Comparison of ENCODE assay signal across 14 mouse cellular contexts in the genomic region with DNA sequence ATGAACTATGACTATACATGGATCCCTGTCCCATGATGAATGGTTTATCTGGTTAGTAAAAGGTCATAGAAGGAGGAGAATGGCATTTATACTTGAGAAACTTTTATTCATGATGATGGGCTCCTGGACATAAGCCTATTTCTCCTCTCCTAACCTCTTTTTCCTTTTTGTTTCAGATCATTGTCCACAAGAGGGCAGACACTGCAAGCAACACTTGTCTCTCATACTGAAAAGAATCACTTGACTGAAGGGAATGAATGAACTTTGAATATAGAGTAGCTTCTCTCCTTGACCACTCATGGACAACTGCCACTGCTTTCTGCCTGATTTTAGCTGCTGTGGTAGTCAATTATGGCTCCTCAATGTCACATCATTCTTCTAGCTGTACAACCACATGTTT. TPM values are rescaled to one million over a fixed set of nuclear protein-coding genes. Genes with fewer than 3 reads are reported as not detected.
DNase-seq lines count a peak whose midpoint lies in the region; ATAC-seq and TF ChIP-seq lines count a peak whose summit lies in the region.
"Had no signal": no experiment of that assay in that cellular context is flagged by ENCODE, and none has a peak within 500 bp of the region (broad histone marks: within the 10 kb centered on the region; RNA-seq: fewer than 3 reads in every experiment).

No protein-coding gene starts in this region.

- no peak overlapping the region for H3K4me2 ChIP-seq in kidney, postnatal 0 days (ENCODE audit: low read length)
- H3K4me2 ChIP-seq in kidney, embryonic 16.5 days (replicated peaks; ENCODE audit: low read depth, low read length) = no peak overlapping the region
- no peak overlapping the region for H3K4me2 ChIP-seq in midbrain, embryonic 14.5 days (ENCODE audit: low read length)
- H3K4me2 ChIP-seq in midbrain, embryonic 15.5 days = no peak overlapping the region
- H3K4me2 ChIP-seq in stomach, postnatal 0 days (replicated peaks; ENCODE audit: low read depth) = no peak overlapping the region
- H3K4me2 ChIP-seq: limb, embryonic 12.5 days; neural tube, embryonic 12.5 days had no signal

- peak; percentile 73 for TF ChIP-seq CTCF in kidney, postnatal 0 days (IDR thresholded peaks at IDR 0.05; ENCODE audit: low read depth)
- peak; percentile 62 for TF ChIP-seq CTCF in stomach, postnatal 0 days (IDR thresholded peaks at IDR 0.05; ENCODE audit: low read depth)

- H3K4me1 ChIP-seq in kidney, postnatal 0 days (replicated peaks; ENCODE audit: insufficient read depth, low read length) = no peaks in the 10 kb centered on the region
- no peaks in the 10 kb centered on the region for H3K4me1 ChIP-seq in kidney, embryonic 16.5 days (ENCODE audit: insufficient read depth, low read length)
- no peaks in the 10 kb centered on the region for H3K4me1 ChIP-seq in midbrain, embryonic 14.5 days (ENCODE audit: control insufficient read depth, insufficient read depth, low read length)
- H3K4me1 ChIP-seq in midbrain, embryonic 15.5 days = no peaks in the 10 kb centered on the region
- H3K4me1 ChIP-seq in stomach, postnatal 0 days (replicated peaks; ENCODE audit: control insufficient read depth, insufficient read depth) = no peaks in the 10 kb centered on the region
- H3K4me1 ChIP-seq: limb, embryonic 12.5 days; neural tube, embryonic 12.5 days had no signal

- no peak for TF ChIP-seq EP300 in stomach, postnatal 0 days (optimal IDR thresholded peaks at IDR 0.05)

- no peak overlapping the region for H3K27ac ChIP-seq in kidney, postnatal 0 days
- H3K27ac ChIP-seq in kidney, embryonic 16.5 days (ENCODE audit: low read length) = no peak overlapping the region
- H3K27ac ChIP-seq in midbrain, embryonic 14.5 days (replicated peaks; ENCODE audit: low read depth, low read length) = no peak overlapping the region
- H3K27ac ChIP-seq in midbrain, embryonic 15.5 days = no peak overlapping the region
- no peak overlapping the region for H3K27ac ChIP-seq in stomach, postnatal 0 days (replicated peaks)
- H3K27ac ChIP-seq: limb, embryonic 12.5 days; neural tube, embryonic 12.5 days had no signal

- no peaks in the 10 kb centered on the region for H3K9me3 ChIP-seq in kidney, postnatal 0 days (replicated peaks; ENCODE audit: low read length)
- no peaks in the 10 kb centered on the region for H3K9me3 ChIP-seq in kidney, embryonic 16.5 days (ENCODE audit: low read length)
- H3K9me3 ChIP-seq in midbrain, embryonic 14.5 days (ENCODE audit: control insufficient read depth, low read length) = no peaks in the 10 kb centered on the region
- no peaks in the 10 kb centered on the region for H3K9me3 ChIP-seq in midbrain, embryonic 15.5 days
- no peaks in the 10 kb centered on the region for H3K9me3 ChIP-seq in stomach, postnatal 0 days (ENCODE audit: control insufficient read depth, low read length)
- H3K9me3 ChIP-seq: limb, embryonic 12.5 days; neural tube, embryonic 12.5 days had no signal

- ATAC-seq in kidney, postnatal 0 days (replicated peaks; ENCODE audit: low FRiP score, low read depth) = no peak
- ATAC-seq in kidney, embryonic 16.5 days (ENCODE audit: low FRiP score, low TSS enrichment) = no peak
- ATAC-seq in midbrain, embryonic 14.5 days (ENCODE audit: low FRiP score, low TSS enrichment) = no peak
- ATAC-seq in midbrain, embryonic 15.5 days (replicated peaks) = no peak
- no peak for ATAC-seq in stomach, postnatal 0 days (ENCODE audit: low FRiP score, low TSS enrichment)

- no peak overlapping the region for H3K4me3 ChIP-seq in kidney, postnatal 0 days (replicated peaks; ENCODE audit: low read depth, low read length)
- no peak overlapping the region for H3K4me3 ChIP-seq in kidney, embryonic 16.5 days (ENCODE audit: low read length)
- H3K4me3 ChIP-seq in midbrain, embryonic 14.5 days (replicated peaks; ENCODE audit: low read depth, low read length) = no peak overlapping the region
- no peak overlapping the region for H3K4me3 ChIP-seq in midbrain, embryonic 15.5 days
- no peak overlapping the region for H3K4me3 ChIP-seq in stomach, postnatal 0 days (ENCODE audit: low read depth, low read length)
- H3K4me3 ChIP-seq: erythroblast, embryonic 14.5 days; limb, embryonic 12.5 days; neural tube, embryonic 12.5 days had no signal

- H3K9ac ChIP-seq in kidney, postnatal 0 days (ENCODE audit: low read depth, low read length) = no peak overlapping the region
- H3K9ac ChIP-seq in kidney, embryonic 16.5 days (replicated peaks; ENCODE audit: low read length) = no peak overlapping the region
- H3K9ac ChIP-seq in midbrain, embryonic 14.5 days (replicated peaks; ENCODE audit: low read length) = no peak overlapping the region
- no peak overlapping the region for H3K9ac ChIP-seq in midbrain, embryonic 15.5 days
- H3K9ac ChIP-seq in stomach, postnatal 0 days (ENCODE audit: low read length) = no peak overlapping the region
- H3K9ac ChIP-seq: limb, embryonic 12.5 days; neural tube, embryonic 12.5 days had no signal

- peak; percentile 64 for DNase-seq in kidney, postnatal 0 days (ENCODE audit: low spot score)
- DNase-seq in midbrain, embryonic 14.5 days = peak; percentile 66
- DNase-seq in cerebellum, adult 9-11 months = peak; percentile 27
- no peak for DNase-seq in stomach, postnatal 0 days (ENCODE audit: low spot score)
- no peak for DNase-seq in spleen, adult 12 weeks (ENCODE audit: low spot score)
- DNase-seq: kidney, adult 8-10 months; lung, postnatal 36 days; thymus, adult 18-20 months had no signal

- no peaks in the 10 kb centered on the region for H3K36me3 ChIP-seq in kidney, postnatal 0 days (ENCODE audit: insufficient read depth, low read length)
- H3K36me3 ChIP-seq in kidney, embryonic 16.5 days (ENCODE audit: insufficient read depth, low read length) = no peaks in the 10 kb centered on the region
- H3K36me3 ChIP-seq in midbrain, embryonic 14.5 days (ENCODE audit: control insufficient read depth, insufficient read depth, low read length) = no peaks in the 10 kb centered on the region
- no peaks in the 10 kb centered on the region for H3K36me3 ChIP-seq in midbrain, embryonic 15.5 days (replicated peaks)
- H3K36me3 ChIP-seq in stomach, postnatal 0 days (ENCODE audit: control insufficient read depth, insufficient read depth, low read length) = no peaks in the 10 kb centered on the region
- H3K36me3 ChIP-seq: limb, embryonic 12.5 days; neural tube, embryonic 12.5 days had no signal

- H3K27me3 ChIP-seq in kidney, postnatal 0 days (ENCODE audit: insufficient read depth, low read length) = no peaks in the 10 kb centered on the region
- H3K27me3 ChIP-seq in kidney, embryonic 16.5 days (ENCODE audit: insufficient read depth, low read length) = no peaks in the 10 kb centered on the region
- no peaks in the 10 kb centered on the region for H3K27me3 ChIP-seq in midbrain, embryonic 14.5 days (ENCODE audit: control insufficient read depth, insufficient read depth, low read length)
- no peaks in the 10 kb centered on the region for H3K27me3 ChIP-seq in midbrain, embryonic 15.5 days (replicated peaks)
- H3K27me3 ChIP-seq in stomach, postnatal 0 days (ENCODE audit: control insufficient read depth, insufficient read depth, low read length) = no peaks in the 10 kb centered on the region
- H3K27me3 ChIP-seq: limb, embryonic 12.5 days; neural tube, embryonic 12.5 days had no signal

RNA-seq across cellular contexts. Expression of a gene that starts 13.3 kb away (rescaled TPM):
- 0.52 and 0.74 TPM in 2 replicates for polyA plus RNA-seq in kidney, postnatal 0 days (2015; fragmentation: Nextera tagmentation; extraction: Ambion mirVana)
- 2.9 and 3.3 TPM in 2 replicates for polyA plus RNA-seq in kidney, embryonic 16.5 days (2015; fragmentation: Nextera tagmentation; extraction: Ambion mirVana)
- polyA plus RNA-seq in midbrain, embryonic 14.5 days (2014; fragmentation: Nextera tagmentation; extraction: Ambion mirVana) = 10.5 and 10.6 TPM in 2 replicates
- 10.3 and 12.3 TPM in 2 replicates for polyA plus RNA-seq in midbrain, embryonic 15.5 days (2015; fragmentation: Nextera tagmentation; extraction: Ambion mirVana)
- 0.24 and 0.30 TPM in 2 replicates for polyA plus RNA-seq in stomach, postnatal 0 days (2015; fragmentation: Nextera tagmentation; extraction: Ambion mirVana)
- polyA plus RNA-seq: erythroblast, embryonic 14.5 days; limb, embryonic 12.5 days; small intestine, adult 2 months had no signal

Comparison
In these comparisons a context has a peak if more than half of its experiments do, and no peak if none do; other contexts are left out.
1. DNase-seq: peak in kidney, postnatal 0 days (single experiment), midbrain, embryonic 14.5 days (single experiment) and cerebellum, adult 9-11 months (single experiment); none in stomach, postnatal 0 days (single experiment) and spleen, adult 12 weeks (single experiment).